Mouse (Mus musculus): ENCODE results near the gene Tmem255a. TPM values are rescaled to one million over a fixed set of nuclear protein-coding genes. Genes with fewer than 3 reads are reported as not detected.
"Not testable (repeated sequence)": the region's sequence is repeated elsewhere in the genome, so short reads cannot be mapped to it uniquely, and the experiment has no call there.

Gene Tmem255a
- polyA plus RNA-seq, 1 experiment from 2014 or later, result 40.7 TPM

DNA sequence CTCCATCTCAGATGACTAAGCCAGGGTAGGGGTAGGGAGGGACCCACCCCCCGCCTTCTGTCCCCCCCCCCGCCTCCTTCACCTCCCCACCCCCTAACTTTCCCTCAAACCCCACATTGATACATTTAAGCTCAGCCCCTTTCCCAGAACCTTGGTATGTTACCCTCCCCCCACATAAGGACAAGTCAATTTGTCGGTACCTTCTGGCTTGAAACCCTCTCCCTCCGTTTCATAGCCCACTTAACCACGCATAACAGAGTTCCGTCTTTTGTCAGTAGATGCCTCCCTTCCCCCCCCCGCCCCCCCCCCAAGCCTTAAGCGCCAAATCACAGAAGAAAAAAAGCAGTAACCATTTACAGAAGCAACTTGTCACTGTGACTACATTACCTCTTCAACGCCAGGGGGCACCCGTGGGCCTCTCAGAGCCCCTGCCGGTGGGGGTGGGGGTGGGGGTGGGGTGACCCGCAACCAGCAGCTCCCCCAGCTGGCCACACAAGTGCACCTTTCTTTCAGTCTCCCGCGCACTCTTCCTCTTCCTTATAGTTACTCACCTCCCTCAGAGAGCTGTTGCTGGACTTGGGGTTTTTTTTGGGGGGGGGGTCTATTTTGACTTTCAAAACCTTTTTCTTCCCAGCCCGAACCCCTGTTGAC is 70.5 kb downstream of the Tmem255a start:
- no peak for ATAC-seq (ENCODE audit: insufficient number of reproducible peaks, insufficient read depth, low FRiP score, low read depth)
- Histone ChIP-seq H3K27ac (ENCODE audit: low read length) (no peak overlapping the region), H3K36me3 (ENCODE audit: control insufficient read depth, insufficient read depth, low read length) (no peaks in the 10 kb centered on the region), H3K4me3 (ENCODE audit: low read depth, low read length) (no peak overlapping the region), H3K9me3 (ENCODE audit: control insufficient read depth, low read depth, low read length) (peaks cover 4% of the 10 kb centered on the region; the same call in 1 of the 2 replicates), H3K4me2 (replicated peaks; ENCODE audit: low read depth, low read length) (peak overlapping the region; percentile 58; the same call in 1 of the 2 replicates), H3K4me1 (ENCODE audit: control insufficient read depth, insufficient read depth, low read length) (no peaks in the 10 kb centered on the region), H3K27me3 (ENCODE audit: control insufficient read depth, insufficient read depth, low read length) (no peaks in the 10 kb centered on the region), H3K9ac (replicated peaks; ENCODE audit: low read depth, low read length) (no peak overlapping the region)
- WGBS, result 22% methylated on average over 12 of the region's 15 CpGs

DNA sequence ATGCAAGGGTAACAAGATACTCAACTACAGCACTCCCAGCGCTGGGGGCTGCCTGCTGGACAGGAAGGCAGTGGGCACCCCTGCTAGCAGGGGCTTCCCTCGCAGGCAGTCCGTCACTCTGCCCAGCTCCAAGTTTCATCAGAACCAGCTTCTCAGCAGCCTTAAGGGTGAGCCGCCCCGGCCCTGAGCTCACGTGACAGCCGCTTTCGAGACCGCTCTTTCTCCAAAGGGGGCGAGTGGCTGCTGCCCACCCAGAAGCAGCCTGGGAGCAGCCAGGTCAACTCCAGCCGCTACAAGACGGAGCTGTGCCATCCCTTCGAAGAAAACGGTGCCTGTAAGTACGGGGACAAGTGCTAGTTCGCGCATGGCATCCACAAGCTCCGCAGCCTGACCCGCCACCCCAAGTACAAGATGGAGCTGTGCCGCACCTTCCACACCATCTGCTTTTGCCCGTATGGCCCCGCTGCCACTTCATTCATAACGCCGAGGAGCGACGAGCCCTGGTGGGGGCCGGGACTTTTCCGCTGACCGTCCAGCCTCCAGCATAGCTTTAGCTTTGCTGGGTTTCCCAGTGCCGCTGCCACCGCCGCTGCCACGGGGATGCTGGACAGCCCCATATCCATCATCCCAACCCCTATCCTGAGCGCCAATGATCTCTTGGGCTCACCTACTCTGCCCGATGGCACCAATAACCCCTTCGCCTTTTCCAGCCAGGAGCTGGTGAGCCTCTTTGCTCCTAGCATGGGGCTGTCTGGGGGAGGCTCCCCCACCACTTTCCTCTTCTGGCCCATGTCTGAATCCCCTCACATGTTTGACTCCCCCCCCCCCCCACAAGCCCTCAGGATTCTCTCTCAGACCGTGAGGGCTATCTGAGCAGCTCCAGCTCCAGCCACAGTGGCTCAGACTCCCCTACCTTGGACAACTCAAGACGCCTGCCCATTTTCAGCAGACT is 71.3 kb downstream of the Tmem255a start:
- ATAC-seq (ENCODE audit: insufficient number of reproducible peaks, insufficient read depth, low FRiP score, low read depth), result peak; percentile 71; the same call in 1 of the 2 replicates
- Histone ChIP-seq H3K4me3 (ENCODE audit: low read depth, low read length) (peak overlapping the region; percentile 32), H3K27ac (ENCODE audit: low read length) (no peak overlapping the region), H3K4me1 (ENCODE audit: control insufficient read depth, insufficient read depth, low read length) (no peaks in the 10 kb centered on the region), H3K4me2 (replicated peaks; ENCODE audit: low read depth, low read length) (peak overlapping the region; percentile 58), H3K9ac (replicated peaks; ENCODE audit: low read depth, low read length) (no peak overlapping the region), H3K27me3 (ENCODE audit: control insufficient read depth, insufficient read depth, low read length) (no peaks in the 10 kb centered on the region), H3K36me3 (ENCODE audit: control insufficient read depth, insufficient read depth, low read length) (no peaks in the 10 kb centered on the region), H3K9me3 (ENCODE audit: control insufficient read depth, low read depth, low read length) (peaks cover 4% of the 10 kb centered on the region; the same call in 1 of the 2 replicates)
- WGBS, result 24% methylated on average over 37 of the region's 38 CpGs

DNA sequence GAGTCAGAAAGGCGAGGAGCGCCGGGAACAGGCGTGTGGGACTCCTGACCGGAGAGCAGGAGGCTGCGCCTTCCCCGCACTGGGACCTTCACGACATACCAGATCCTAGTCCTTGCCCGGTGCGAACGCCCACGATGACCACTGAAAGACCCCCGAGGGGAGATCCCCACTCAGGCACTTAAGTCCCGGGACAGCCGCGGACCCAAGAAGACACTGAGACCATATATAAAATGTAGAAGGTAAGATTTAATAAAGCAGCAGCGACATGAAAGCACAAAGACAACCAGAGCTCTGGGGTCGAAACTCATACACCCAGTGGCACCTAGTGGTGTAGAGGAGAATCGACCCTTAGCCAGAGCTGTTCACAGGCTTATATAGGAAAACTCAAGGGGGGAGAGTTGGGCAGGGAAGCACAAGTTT is 72.3 kb downstream of the Tmem255a start:
- not testable (repeated sequence) for H3K36me3 ChIP-seq (ENCODE audit: control insufficient read depth, insufficient read depth, low read length); H3K9ac ChIP-seq (replicated peaks; ENCODE audit: low read depth, low read length)

DNA sequence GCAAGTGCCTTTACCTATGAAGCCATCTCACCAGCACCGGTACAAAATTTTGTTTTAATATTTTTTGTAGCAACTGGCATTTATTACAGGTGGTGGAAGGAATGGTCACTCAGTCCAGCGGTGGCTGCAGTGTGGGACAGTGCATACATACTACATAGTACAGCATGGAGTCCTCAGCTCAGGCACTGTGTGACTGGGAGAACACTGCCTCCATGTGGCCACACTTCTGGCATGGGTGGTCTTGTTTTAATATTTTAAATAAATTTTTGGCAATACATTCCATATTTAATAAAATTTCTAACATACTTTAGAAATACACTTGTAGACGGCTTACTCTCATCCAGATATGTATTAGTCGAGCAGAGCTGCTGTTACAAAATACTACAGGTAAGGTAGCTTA is 85.6 kb downstream of the Tmem255a start:
- Histone ChIP-seq H3K4me1 (ENCODE audit: control insufficient read depth, insufficient read depth, low read length) (no peaks in the 10 kb centered on the region), H3K27ac (ENCODE audit: low read length) (no peak overlapping the region), H3K4me3 (ENCODE audit: low read depth, low read length) (no peak overlapping the region), H3K27me3 (ENCODE audit: control insufficient read depth, insufficient read depth, low read length) (no peaks in the 10 kb centered on the region), H3K9me3 (ENCODE audit: control insufficient read depth, low read depth, low read length) (no peaks in the 10 kb centered on the region), H3K4me2 (replicated peaks; ENCODE audit: low read depth, low read length) (no peak overlapping the region), H3K9ac (replicated peaks; ENCODE audit: low read depth, low read length) (no peak overlapping the region), H3K36me3 (ENCODE audit: control insufficient read depth, insufficient read depth, low read length) (no peaks in the 10 kb centered on the region)
- 86% methylated on average over 4 of the region's 4 CpGs for WGBS
- ATAC-seq (ENCODE audit: insufficient number of reproducible peaks, insufficient read depth, low FRiP score, low read depth), result no peak

More for the DNA sequence above, 72.3 kb downstream of the Tmem255a start:
- not testable (repeated sequence) for H3K9me3 ChIP-seq (ENCODE audit: control insufficient read depth, low read depth, low read length); H3K4me1 ChIP-seq (ENCODE audit: control insufficient read depth, insufficient read depth, low read length); H3K27me3 ChIP-seq (ENCODE audit: control insufficient read depth, insufficient read depth, low read length); H3K27ac ChIP-seq (ENCODE audit: low read length)
- Histone ChIP-seq H3K4me2 (replicated peaks; ENCODE audit: low read depth, low read length) (peak overlapping the region; percentile 29), H3K4me3 (ENCODE audit: low read depth, low read length) (peak overlapping the region; percentile 15; the same call in 1 of the 2 replicates)
- 32% methylated on average over 19 of the region's 19 CpGs for WGBS
- ATAC-seq (ENCODE audit: insufficient number of reproducible peaks, insufficient read depth, low FRiP score, low read depth), result peak; percentile 67; the same call in 1 of the 2 replicates

DNA sequence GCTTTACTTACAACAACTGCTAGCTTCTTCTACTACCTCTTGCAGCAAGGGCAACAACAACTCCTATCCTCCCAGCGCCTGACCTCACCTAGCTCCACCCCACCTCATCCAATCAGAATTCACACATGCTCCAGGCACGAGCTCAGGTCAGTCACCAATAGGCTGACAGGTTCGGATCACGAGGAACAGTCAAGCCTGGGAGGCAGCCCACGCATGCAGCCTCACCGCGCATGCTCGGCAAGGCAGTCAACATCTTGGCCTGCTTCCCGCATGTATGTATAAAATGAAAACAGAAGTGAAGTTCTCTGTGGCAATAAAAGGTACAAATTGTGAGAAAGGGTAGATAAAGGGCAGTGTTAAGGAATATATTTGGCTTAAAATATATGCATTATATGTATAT is 86.2 kb downstream of the Tmem255a start:
- ATAC-seq (ENCODE audit: insufficient number of reproducible peaks, insufficient read depth, low FRiP score, low read depth), result no peak
- Histone ChIP-seq H3K4me2 (replicated peaks; ENCODE audit: low read depth, low read length) (no peak overlapping the region), H3K4me3 (ENCODE audit: low read depth, low read length) (no peak overlapping the region), H3K27me3 (ENCODE audit: control insufficient read depth, insufficient read depth, low read length) (no peaks in the 10 kb centered on the region), H3K4me1 (ENCODE audit: control insufficient read depth, insufficient read depth, low read length) (no peaks in the 10 kb centered on the region), H3K9ac (replicated peaks; ENCODE audit: low read depth, low read length) (no peak overlapping the region), H3K27ac (ENCODE audit: low read length) (no peak overlapping the region), H3K36me3 (ENCODE audit: control insufficient read depth, insufficient read depth, low read length) (no peaks in the 10 kb centered on the region), H3K9me3 (ENCODE audit: control insufficient read depth, low read depth, low read length) (no peaks in the 10 kb centered on the region)
- 74% methylated on average over 9 of the region's 9 CpGs for WGBS

DNA sequence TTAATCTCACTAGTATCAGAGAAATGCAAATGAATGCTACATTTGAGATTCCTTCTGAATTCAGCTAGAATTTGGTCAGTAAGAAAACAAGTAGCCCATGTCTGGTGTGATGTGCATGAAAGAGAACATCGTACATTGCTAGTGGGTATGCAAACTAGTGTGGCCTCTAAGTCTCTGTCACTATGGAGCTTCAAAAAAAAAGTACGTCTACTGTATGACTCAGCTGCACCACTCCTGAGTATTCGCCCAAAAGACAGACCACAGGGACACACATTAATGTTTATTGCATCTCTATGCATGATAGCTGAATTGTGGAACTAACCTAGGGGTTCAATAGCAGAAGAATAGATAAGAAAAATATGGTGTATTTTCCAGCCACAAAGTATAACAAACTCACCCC is 86.9 kb downstream of the Tmem255a start:
- 83% methylated on average over 3 of the region's 3 CpGs for WGBS
- Histone ChIP-seq H3K36me3 (ENCODE audit: control insufficient read depth, insufficient read depth, low read length) (no peaks in the 10 kb centered on the region), H3K9ac (replicated peaks; ENCODE audit: low read depth, low read length) (no peak overlapping the region), H3K4me2 (replicated peaks; ENCODE audit: low read depth, low read length) (no peak overlapping the region), H3K4me3 (ENCODE audit: low read depth, low read length) (no peak overlapping the region), H3K9me3 (ENCODE audit: control insufficient read depth, low read depth, low read length) (no peaks in the 10 kb centered on the region), H3K27ac (ENCODE audit: low read length) (no peak overlapping the region), H3K27me3 (ENCODE audit: control insufficient read depth, insufficient read depth, low read length) (no peaks in the 10 kb centered on the region), H3K4me1 (ENCODE audit: control insufficient read depth, insufficient read depth, low read length) (no peaks in the 10 kb centered on the region)
- ATAC-seq (ENCODE audit: insufficient number of reproducible peaks, insufficient read depth, low FRiP score, low read depth), result no peak

DNA sequence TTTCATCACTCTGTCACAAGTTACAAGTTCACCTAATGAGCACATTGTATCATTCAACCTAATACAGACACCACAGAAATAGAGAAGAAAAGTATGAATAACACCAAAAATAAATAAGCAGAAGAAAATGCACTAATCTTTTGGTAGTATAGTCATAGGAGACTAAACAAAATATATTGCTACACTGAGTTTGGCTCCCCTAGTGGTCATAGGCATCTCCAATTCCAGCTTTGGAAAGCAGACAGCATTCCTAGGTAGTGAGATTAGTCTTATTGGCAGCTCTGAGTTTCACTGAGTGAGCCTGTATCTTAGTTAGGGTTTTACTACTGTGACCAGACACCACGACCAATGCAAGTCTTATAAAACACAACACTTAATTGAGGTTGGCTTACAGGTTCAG is 93.1 kb downstream of the Tmem255a start:
- Histone ChIP-seq H3K4me2 (replicated peaks; ENCODE audit: low read depth, low read length) (no peak overlapping the region), H3K9ac (replicated peaks; ENCODE audit: low read depth, low read length) (no peak overlapping the region), H3K4me3 (ENCODE audit: low read depth, low read length) (no peak overlapping the region), H3K27me3 (ENCODE audit: control insufficient read depth, insufficient read depth, low read length) (no peaks in the 10 kb centered on the region), H3K4me1 (ENCODE audit: control insufficient read depth, insufficient read depth, low read length) (no peaks in the 10 kb centered on the region), H3K27ac (ENCODE audit: low read length) (no peak overlapping the region), H3K36me3 (ENCODE audit: control insufficient read depth, insufficient read depth, low read length) (no peaks in the 10 kb centered on the region), H3K9me3 (ENCODE audit: control insufficient read depth, low read depth, low read length) (no peaks in the 10 kb centered on the region)
- ATAC-seq (ENCODE audit: insufficient number of reproducible peaks, insufficient read depth, low FRiP score, low read depth), result no peak
- 76% methylated on average over 1 of the region's 1 CpGs for WGBS

Measured in stomach, embryonic 14.5 days (tissue).